Mouse (Mus musculus) urinary bladder, postnatal 4 days (tissue): ENCODE measurements around the gene H3f3b.
"Not testable (repeated sequence)": the region's sequence is repeated elsewhere in the genome, so short reads cannot be mapped to it uniquely, and the experiment has no call there.

Source experiments
- DNase-seq, 2 experiments: peaks; one replicate each; pipeline ENCODE4 v3.0.0; 2021 to 2022; ENCODE audit warnings: low spot score in 2 of 2

H3f3b gene

GRCm38 (mm10) chr11:116049610-116050009, 21.8 kb upstream of the H3f3b start:
- DNase-seq: no peak

GRCm38 (mm10) chr11:116045173-116045572, 17.4 kb upstream of the H3f3b start:
- DNase-seq: no peak

GRCm38 (mm10) chr11:116043286-116043685, 15.5 kb upstream of the H3f3b start:
- DNase-seq: no peak

- DNase-seq: no peak
These were observed 14.8 kb upstream of the H3f3b start for GRCm38 (mm10) chr11:116042372-116043138.

- DNase-seq: no peak
These were observed 14.1 kb upstream of the H3f3b start for GRCm38 (mm10) chr11:116041833-116042232.

- no peak for DNase-seq
These were observed 12.8 kb upstream of the H3f3b start for GRCm38 (mm10) chr11:116040593-116040992.

GRCm38 (mm10) chr11:116037826-116038225, 10.1 kb upstream of the H3f3b start:
- DNase-seq: no peak

GRCm38 (mm10) chr11:116036671-116037070, 8.9 kb upstream of the H3f3b start:
- no peak for DNase-seq

GRCm38 (mm10) chr11:116034584-116034983, 6.8 kb upstream of the H3f3b start:
- no peak for DNase-seq

- DNase-seq: no peak
These were observed 3.4 kb upstream of the H3f3b start for GRCm38 (mm10) chr11:116030898-116031845.

GRCm38 (mm10) chr11:116030088-116030897, 2.5 kb upstream of the H3f3b start, which contains the start of gene Unk:
Gene Unk, plus strand, starts transcription at chr11:116030322.
- peak; percentile 94 to 96 for DNase-seq

- DNase-seq: no peak
These were observed 1.5 kb upstream of the H3f3b start for GRCm38 (mm10) chr11:116029086-116029865.

- DNase-seq: no peak
These were observed 559 bp upstream of the H3f3b start for GRCm38 (mm10) chr11:116028177-116028865.

GRCm38 (mm10) chr11:116025056-116025845, 2.5 kb downstream of the H3f3b start:
- DNase-seq: no peak

GRCm38 (mm10) chr11:116024356-116024808, 3.4 kb downstream of the H3f3b start:
- DNase-seq: peak; percentile 94 to 96

- peak; percentile 78 to 80 for DNase-seq
These were observed 3.9 kb downstream of the H3f3b start for GRCm38 (mm10) chr11:116023771-116024355.

GRCm38 (mm10) chr11:116023074-116023770, 4.5 kb downstream of the H3f3b start:
- DNase-seq: not testable (repeated sequence)

GRCm38 (mm10) chr11:116022256-116022780, 5.4 kb downstream of the H3f3b start:
- DNase-seq: no peak
